Mouse (Mus musculus): ENCODE measurements around the gene Rnf141.

DNA sequence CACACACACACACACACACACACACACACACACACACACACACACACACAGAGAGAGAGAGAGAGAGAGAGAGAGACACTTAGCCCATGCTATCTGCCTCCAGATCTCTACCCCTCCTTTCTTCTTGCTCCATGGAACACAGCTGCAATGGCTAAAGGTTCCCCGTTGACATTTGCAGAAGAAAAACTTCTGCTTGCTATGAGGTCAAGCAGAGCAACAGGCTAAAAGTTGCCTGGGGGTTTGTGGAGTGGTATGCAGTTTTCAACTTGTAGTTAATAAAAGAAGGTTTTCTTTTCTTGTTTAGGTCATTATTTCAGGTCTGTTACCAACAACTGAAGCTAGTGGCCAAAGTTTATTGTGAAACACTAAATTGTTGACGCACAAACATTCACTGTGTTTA is 87.8 kb downstream of the Rnf141 start:
- no peak for TF ChIP-seq CTCF (IDR thresholded peaks at IDR 0.05; ENCODE audit: extremely low read depth, insufficient read depth, insufficient read length, insufficient replicate concordance)
- no peak for TF ChIP-seq POLR2A (IDR thresholded peaks at IDR 0.05; ENCODE audit: low read depth, low read length)
